Mouse (Mus musculus) kidney, adult 2 months (tissue): Measurements from ENCODE around the gene Trim27.

Experiments
- CTCF ChIP-seq: fragments of 200-500 bp; conservative IDR thresholded peaks from 2 replicates; pipeline ENCODE4 v1.5.1; 2011; ENCODE audit warnings: low read depth, mild to moderate bottlenecking, control low read depth, low read length, moderate library complexity, mixed read lengths; ENCODE audit not compliant: insufficient read depth, insufficient read length
- POLR2A ChIP-seq: fragments of 200-500 bp; IDR thresholded peaks from one replicate; pipeline ENCODE4 v1.6.1; 2011; ENCODE audit warnings: low read depth, low read length, control low read depth

DNA sequence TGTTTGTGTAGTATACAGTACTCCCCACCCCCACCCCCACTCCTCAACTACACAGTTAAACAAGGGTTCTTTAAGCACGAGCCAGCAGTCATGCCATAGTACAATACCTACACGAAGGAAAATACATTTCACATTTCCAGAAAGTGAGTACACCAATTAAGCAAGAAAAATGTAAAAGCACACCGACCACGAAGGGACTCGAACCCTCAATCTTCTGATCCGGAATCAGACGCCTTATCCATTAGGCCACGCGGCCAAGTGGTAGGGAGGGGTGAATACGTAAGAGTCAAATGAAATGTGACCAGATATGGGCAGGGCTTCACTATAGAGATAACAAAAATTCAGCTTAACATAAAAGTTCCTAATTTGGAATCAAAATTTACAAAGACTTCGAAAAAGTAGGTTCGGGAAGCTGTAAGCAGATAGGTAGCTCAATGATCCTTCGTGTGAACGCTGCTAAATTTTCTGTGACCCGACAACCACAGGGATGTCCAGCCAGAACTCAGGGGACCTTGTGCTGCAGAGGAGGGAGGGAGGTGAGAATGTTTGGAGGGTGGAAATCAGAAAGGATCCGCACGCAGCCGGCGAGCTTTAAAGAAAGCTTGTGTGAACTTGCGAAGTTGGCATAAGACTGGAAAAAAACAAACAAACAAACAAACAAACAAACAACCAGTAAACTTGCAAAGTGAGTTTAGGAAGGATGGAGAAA, 36.2 kb downstream of the Trim27 start:
- TF ChIP-seq CTCF (no peak), POLR2A (no peak)
